Mouse (Mus musculus) limb, embryonic 13.5 days (tissue): Measurements from ENCODE around the gene Scn1b. TPM values are rescaled to one million over a fixed set of nuclear protein-coding genes. Genes with fewer than 3 reads are reported as not detected.

Experiments
- ATAC-seq: fragments of 200-750 bp; cut with Nextera tagmentation; 2 replicates; pipeline ENCODE4 v1.8.0; 2017; ENCODE audit warnings: low read depth, moderate number of reproducible peaks, moderate TSS enrichment; ENCODE audit not compliant: low FRiP score
- H3K27ac ChIP-seq: fragments of 300-500 bp; sonication (generic); 2 replicates; pipeline ENCODE4 v1.5.1; 2015; ENCODE audit warnings: inconsistent platforms, mild to moderate bottlenecking, moderate library complexity
- H3K27me3 ChIP-seq: fragments of 300-500 bp; sonication (generic); 2 replicates; pipeline ENCODE4 v1.6.1; 2015; ENCODE audit warnings: mild to moderate bottlenecking, inconsistent platforms
- H3K36me3 ChIP-seq: fragments of 300-500 bp; sonication (generic); 2 replicates; pipeline ENCODE4 v1.6.1; 2015; ENCODE audit warnings: inconsistent platforms, mild to moderate bottlenecking, moderate library complexity
- H3K4me1 ChIP-seq: fragments of 300-500 bp; sonication (generic); 2 replicates; pipeline ENCODE4 v1.6.1; 2015; ENCODE audit warnings: inconsistent platforms
- H3K4me2 ChIP-seq: fragments of 300-500 bp; sonication (generic); replicated peaks from 2 replicates; pipeline ENCODE4 v1.6.1; 2015; ENCODE audit warnings: inconsistent platforms, mild to moderate bottlenecking, moderate library complexity
- H3K4me3 ChIP-seq: fragments of 300-500 bp; sonication (generic); 2 replicates; pipeline ENCODE4 v1.5.1; 2015; ENCODE audit warnings: moderate library complexity, mild to moderate bottlenecking, inconsistent platforms
- H3K9ac ChIP-seq: fragments of 300-500 bp; sonication (generic); 2 replicates; pipeline ENCODE4 v1.6.1; 2015; ENCODE audit warnings: mild to moderate bottlenecking, inconsistent platforms
- H3K9me3 ChIP-seq: fragments of 300-500 bp; sonication (generic); 2 replicates; pipeline ENCODE4 v1.6.1; 2016; ENCODE audit warnings: inconsistent platforms
- WGBS: fragments of 180-500 bp; shearing (Covaris S2); methylation state at CpG from one replicate; pipeline ENCODE4 v1.1.7; 2015; 5-methylcytosine and 5-hydroxymethylcytosine counted together
- polyA plus RNA-seq: library from polyadenylated mRNA; unstranded; fragments of >200 nt; fragmentation: Nextera tagmentation; extraction: Ambion mirVana; gene quantifications from 2 replicates; pipeline ENCODE4 v1.2.1, GENCODE M21; 2015

Gene Scn1b
- polyA plus RNA-seq, 1 experiment from 2014 or later = 4.5 TPM

DNA sequence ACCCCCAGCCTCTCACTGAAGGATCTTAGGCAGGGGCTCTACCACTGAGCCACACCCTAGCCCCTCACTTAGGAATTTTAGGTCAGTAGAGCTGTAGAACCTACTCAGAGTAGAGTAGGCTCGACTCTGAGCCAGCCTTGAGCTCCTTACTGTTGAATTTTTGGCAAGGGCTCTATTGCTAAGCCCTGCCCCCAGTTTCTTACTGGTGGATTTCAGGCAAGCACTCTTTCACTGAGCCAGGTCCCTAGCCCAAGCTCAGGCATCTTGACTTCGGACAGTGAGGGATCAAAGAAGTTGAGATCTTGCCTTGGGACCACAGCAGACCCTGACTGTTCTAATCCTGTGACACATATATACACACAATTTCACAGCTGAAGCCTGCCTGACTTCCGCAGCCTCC lies 3.1 kb downstream of the Scn1b start:
- H3K4me2 ChIP-seq = no peak overlapping the region
- H3K36me3 ChIP-seq = peaks cover 4% of the 10 kb centered on the region
- peaks cover 13% of the 10 kb centered on the region for H3K4me1 ChIP-seq
- H3K27ac ChIP-seq = no peak overlapping the region
- no peak for ATAC-seq
- no peaks in the 10 kb centered on the region for H3K9me3 ChIP-seq
- H3K9ac ChIP-seq = no peak overlapping the region
- H3K27me3 ChIP-seq = peaks cover 50% of the 10 kb centered on the region
- H3K4me3 ChIP-seq = no peak overlapping the region
- 80% methylated on average over 3 of the region's 3 CpGs for WGBS

- Histone ChIP-seq H3K4me1 (peaks cover 8% of the 10 kb centered on the region), H3K9me3 (no peaks in the 10 kb centered on the region), H3K27ac (no peak overlapping the region), H3K27me3 (peaks cover 42% of the 10 kb centered on the region), H3K36me3 (no peaks in the 10 kb centered on the region), H3K4me3 (no peak overlapping the region), H3K4me2 (no peak overlapping the region), H3K9ac (no peak overlapping the region)
- no peak for ATAC-seq
- 89% methylated on average over 16 of the region's 16 CpGs for WGBS
Observed at GRCm38 (mm10) chr7:31122641-31123631, 3.9 kb downstream of the Scn1b start.

GRCm38 (mm10) chr7:31119556-31119955 lies 7.2 kb downstream of the Scn1b start:
- Histone ChIP-seq H3K4me1 (peaks cover 10% of the 10 kb centered on the region), H3K9me3 (no peaks in the 10 kb centered on the region), H3K36me3 (no peaks in the 10 kb centered on the region), H3K4me2 (no peak overlapping the region), H3K27ac (no peak overlapping the region), H3K9ac (no peak overlapping the region), H3K27me3 (peaks cover 8% of the 10 kb centered on the region), H3K4me3 (no peak overlapping the region)
- no peak for ATAC-seq
- WGBS = 78% methylated on average over 5 of the region's 5 CpGs

- 80% methylated on average over 7 of the region's 7 CpGs for WGBS
- H3K4me2 ChIP-seq = no peak overlapping the region
- no peak overlapping the region for H3K9ac ChIP-seq
- no peaks in the 10 kb centered on the region for H3K9me3 ChIP-seq
- H3K27me3 ChIP-seq = no peaks in the 10 kb centered on the region
- no peak overlapping the region for H3K27ac ChIP-seq
- H3K4me1 ChIP-seq = peaks cover 10% of the 10 kb centered on the region
- no peak overlapping the region for H3K4me3 ChIP-seq
- ATAC-seq = no peak
- H3K36me3 ChIP-seq = no peaks in the 10 kb centered on the region
Observed at GRCm38 (mm10) chr7:31118486-31118885, 8.3 kb downstream of the Scn1b start.

GRCm38 (mm10) chr7:31117465-31117864 lies 9.3 kb downstream of the Scn1b start:
- no peak for ATAC-seq
- H3K9me3 ChIP-seq = no peaks in the 10 kb centered on the region
- no peak overlapping the region for H3K4me3 ChIP-seq
- H3K9ac ChIP-seq = no peak overlapping the region
- H3K36me3 ChIP-seq = no peaks in the 10 kb centered on the region
- H3K27ac ChIP-seq = no peak overlapping the region
- no peaks in the 10 kb centered on the region for H3K27me3 ChIP-seq
- 85% methylated on average over 11 of the region's 11 CpGs for WGBS
- no peak overlapping the region for H3K4me2 ChIP-seq
- peaks cover 10% of the 10 kb centered on the region for H3K4me1 ChIP-seq

DNA sequence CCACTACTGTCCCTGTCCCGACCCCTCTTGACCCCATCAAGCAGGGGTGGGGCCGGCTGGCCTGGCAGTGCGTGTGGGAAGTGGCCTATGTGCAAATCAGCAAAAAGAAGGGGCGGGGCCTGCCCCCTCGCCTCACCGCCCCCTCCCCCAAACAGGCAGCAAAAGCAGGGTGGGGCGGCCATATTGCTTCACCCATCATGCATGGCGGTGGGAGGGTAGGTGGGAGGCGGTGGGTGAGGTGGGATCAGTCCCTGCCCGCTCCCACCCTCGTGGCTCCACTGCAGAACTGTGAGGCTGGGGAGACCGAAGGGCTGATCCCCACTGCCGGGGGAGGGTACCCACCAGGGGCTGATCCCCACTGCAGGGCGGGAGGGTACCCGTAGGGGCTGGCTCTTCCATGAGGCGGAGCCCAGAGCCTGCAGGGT lies 10.1 kb downstream of the Scn1b start:
- H3K27ac ChIP-seq = no peak overlapping the region
- ATAC-seq = no peak
- no peaks in the 10 kb centered on the region for H3K9me3 ChIP-seq
- no peak overlapping the region for H3K4me3 ChIP-seq
- WGBS = 51% methylated on average over 16 of the region's 16 CpGs
- H3K4me1 ChIP-seq = peaks cover 10% of the 10 kb centered on the region
- H3K9ac ChIP-seq = no peak overlapping the region
- H3K4me2 ChIP-seq = no peak overlapping the region
- no peaks in the 10 kb centered on the region for H3K27me3 ChIP-seq
- H3K36me3 ChIP-seq = no peaks in the 10 kb centered on the region

GRCm38 (mm10) chr7:31115587-31116043 lies 11.2 kb downstream of the Scn1b start:
- no peak overlapping the region; the same call in 1 of the 2 replicates for H3K4me3 ChIP-seq
- H3K9me3 ChIP-seq = no peaks in the 10 kb centered on the region
- no peak overlapping the region for H3K9ac ChIP-seq
- H3K27me3 ChIP-seq = no peaks in the 10 kb centered on the region
- H3K4me2 ChIP-seq = peak overlapping the region; percentile 45
- WGBS = 29% methylated on average over 17 of the region's 17 CpGs
- ATAC-seq = 0 out of 2 replicates have a peak, but pooled peaks have one; percentile 30
- H3K4me1 ChIP-seq = peaks cover 10% of the 10 kb centered on the region
- no peaks in the 10 kb centered on the region for H3K36me3 ChIP-seq
- no peak overlapping the region for H3K27ac ChIP-seq

- Histone ChIP-seq H3K27me3 (no peaks in the 10 kb centered on the region), H3K36me3 (no peaks in the 10 kb centered on the region), H3K27ac (peak within 1 kb of the TSS; percentile 44; the same call in 1 of the 2 replicates), H3K4me2 (peak within 1 kb of the TSS; percentile 45), H3K4me3 (peak within 1 kb of the TSS; percentile 10; the same call in 1 of the 2 replicates), H3K9me3 (no peaks in the 10 kb centered on the region), H3K4me1 (peaks cover 10% of the 10 kb centered on the region), H3K9ac (peak within 1 kb of the TSS; percentile 39; the same call in 1 of the 2 replicates)
- ATAC-seq = no peak
- 14% methylated on average over 12 of the region's 15 CpGs for WGBS
Observed at GRCm38 (mm10) chr7:31115182-31115581, 11.6 kb downstream of the Scn1b start, which contains the start of gene Hpn. Gene Hpn (minus strand): TSS chr7:31115290.

- Histone ChIP-seq H3K9ac (peak overlapping the region; percentile 39; the same call in 1 of the 2 replicates), H3K36me3 (no peaks in the 10 kb centered on the region), H3K27ac (no peak overlapping the region), H3K4me3 (no peak overlapping the region), H3K4me1 (peaks cover 10% of the 10 kb centered on the region), H3K27me3 (no peaks in the 10 kb centered on the region), H3K4me2 (peak overlapping the region; percentile 45), H3K9me3 (no peaks in the 10 kb centered on the region)
- no peak for ATAC-seq
- 48% methylated on average over 10 of the region's 10 CpGs for WGBS
Observed at GRCm38 (mm10) chr7:31114646-31115045, 12.2 kb downstream of the Scn1b start.

DNA sequence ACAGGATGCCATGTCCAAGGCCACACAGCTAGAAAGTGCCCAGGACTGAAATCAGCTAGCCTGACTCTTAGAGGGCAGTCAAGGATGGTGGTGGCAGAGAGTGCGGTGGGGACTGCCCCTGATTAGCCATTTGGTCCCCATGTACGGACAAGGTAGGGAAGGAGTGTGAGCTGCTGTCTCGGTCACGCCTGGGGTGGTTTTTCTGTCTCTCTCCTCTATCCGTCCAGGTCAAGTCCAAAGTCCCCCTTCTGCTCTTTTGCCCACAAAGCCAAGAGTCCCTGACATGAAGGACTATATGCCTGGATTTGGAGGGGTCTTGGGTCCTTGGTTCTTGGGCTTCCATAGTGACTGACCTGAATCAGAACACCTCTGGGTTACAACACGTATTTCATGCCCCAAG lies 13.0 kb downstream of the Scn1b start:
- no peaks in the 10 kb centered on the region for H3K9me3 ChIP-seq
- no peaks in the 10 kb centered on the region for H3K36me3 ChIP-seq
- H3K27me3 ChIP-seq = no peaks in the 10 kb centered on the region
- no peak overlapping the region for H3K4me3 ChIP-seq
- H3K27ac ChIP-seq = no peak overlapping the region
- no peak overlapping the region for H3K4me2 ChIP-seq
- H3K4me1 ChIP-seq = peaks cover 10% of the 10 kb centered on the region
- no peak for ATAC-seq
- no peak overlapping the region for H3K9ac ChIP-seq
- 70% methylated on average over 6 of the region's 6 CpGs for WGBS

DNA sequence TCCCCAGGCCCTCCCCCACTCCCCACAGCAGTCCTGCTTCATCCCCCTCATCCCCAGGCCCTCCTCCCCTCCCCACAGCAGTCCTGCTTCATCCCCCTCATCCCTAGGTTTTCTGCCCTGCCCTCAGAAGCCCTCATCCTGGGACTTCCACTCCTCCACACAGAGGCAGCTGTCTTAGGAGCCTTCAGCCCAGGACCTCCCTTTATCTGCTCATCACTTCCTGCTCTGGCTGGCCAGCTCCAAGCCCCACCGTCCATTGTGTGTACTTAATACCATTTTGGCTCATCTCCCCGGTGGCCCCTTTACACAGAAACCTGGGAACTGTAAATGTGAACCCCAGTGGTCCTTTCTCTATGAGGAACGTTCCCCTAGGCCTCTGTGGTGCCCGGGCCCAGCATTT lies 14.8 kb downstream of the Scn1b start:
- Histone ChIP-seq H3K4me2 (no peak overlapping the region), H3K9me3 (no peaks in the 10 kb centered on the region), H3K4me1 (peaks cover 10% of the 10 kb centered on the region), H3K9ac (no peak overlapping the region), H3K36me3 (no peaks in the 10 kb centered on the region), H3K27ac (no peak overlapping the region), H3K4me3 (no peak overlapping the region), H3K27me3 (no peaks in the 10 kb centered on the region)
- 57% methylated on average over 4 of the region's 4 CpGs for WGBS
- no peak for ATAC-seq

GRCm38 (mm10) chr7:31110861-31111385 lies 15.9 kb downstream of the Scn1b start:
- Histone ChIP-seq H3K27ac (no peak overlapping the region), H3K4me1 (peaks cover 10% of the 10 kb centered on the region), H3K4me2 (no peak overlapping the region), H3K4me3 (no peak overlapping the region), H3K9ac (no peak overlapping the region), H3K9me3 (no peaks in the 10 kb centered on the region), H3K36me3 (no peaks in the 10 kb centered on the region), H3K27me3 (no peaks in the 10 kb centered on the region)
- no peak for ATAC-seq
- WGBS = 83% methylated on average over 15 of the region's 15 CpGs
